Mouse (Mus musculus) kidney, postnatal 4 days (tissue): ENCODE measurements around the gene Tram2.
A peak's percentile ranks its signal among the peaks of the same experiment; 100 is the strongest.

Experiments
- DNase-seq, 2 experiments: peaks; one replicate each; pipeline ENCODE4 v3.0.0; 2021; ENCODE audit warnings: mixed read lengths in 2 of 2

The Tram2 gene

DNA sequence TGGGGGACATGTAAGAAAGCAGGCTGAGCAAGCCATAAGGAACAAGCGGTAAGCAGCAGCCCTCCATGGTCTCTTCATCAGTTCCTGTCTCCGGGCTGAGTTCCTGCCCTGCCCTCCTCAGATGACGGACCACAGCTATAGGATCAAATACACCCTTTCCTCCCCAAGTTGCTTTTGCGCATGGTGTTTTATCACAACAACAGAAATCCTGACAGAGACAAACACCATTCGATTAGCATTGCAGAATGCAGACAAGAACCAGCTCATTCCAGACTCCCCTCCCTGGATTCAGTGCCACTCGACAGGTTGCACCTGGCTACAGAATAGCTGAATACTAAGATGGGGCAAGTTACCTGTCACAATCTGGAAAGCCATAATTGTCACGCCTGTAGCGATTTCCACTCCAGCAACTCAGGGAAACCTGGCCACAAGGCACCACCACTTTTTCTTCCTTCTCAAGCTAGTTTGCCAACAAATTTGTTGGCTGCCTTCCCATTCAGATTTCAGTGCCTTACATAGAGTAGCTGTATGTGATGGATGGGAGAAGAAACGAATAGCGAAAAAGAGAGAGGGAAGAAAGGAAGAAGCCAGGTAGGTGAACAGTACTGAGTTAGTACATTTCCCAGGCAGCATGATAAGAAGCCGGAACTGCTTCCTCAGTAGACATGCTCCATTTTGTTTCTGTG is 11.3 kb downstream of the Tram2 start:
- no peak for DNase-seq

DNA sequence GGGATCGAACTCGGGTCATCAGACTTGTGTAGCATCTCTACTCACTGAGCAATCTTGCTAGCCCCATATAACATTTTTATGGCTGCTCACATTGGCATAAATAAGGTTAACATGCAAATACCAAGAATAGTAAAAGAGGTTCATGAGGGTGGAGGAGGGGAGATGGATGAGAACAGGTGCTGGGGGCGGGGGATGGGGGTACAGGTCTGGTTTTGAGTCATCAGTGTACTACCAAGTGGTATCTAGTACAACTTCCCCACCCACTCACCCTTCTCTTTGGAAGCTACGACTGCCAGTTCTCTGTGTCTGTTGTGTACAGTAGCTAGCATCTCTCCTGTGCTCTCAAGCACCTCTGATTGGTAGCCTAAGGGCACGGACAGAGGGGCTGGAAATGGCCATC is 14.9 kb downstream of the Tram2 start:
- DNase-seq = no peak

DNA sequence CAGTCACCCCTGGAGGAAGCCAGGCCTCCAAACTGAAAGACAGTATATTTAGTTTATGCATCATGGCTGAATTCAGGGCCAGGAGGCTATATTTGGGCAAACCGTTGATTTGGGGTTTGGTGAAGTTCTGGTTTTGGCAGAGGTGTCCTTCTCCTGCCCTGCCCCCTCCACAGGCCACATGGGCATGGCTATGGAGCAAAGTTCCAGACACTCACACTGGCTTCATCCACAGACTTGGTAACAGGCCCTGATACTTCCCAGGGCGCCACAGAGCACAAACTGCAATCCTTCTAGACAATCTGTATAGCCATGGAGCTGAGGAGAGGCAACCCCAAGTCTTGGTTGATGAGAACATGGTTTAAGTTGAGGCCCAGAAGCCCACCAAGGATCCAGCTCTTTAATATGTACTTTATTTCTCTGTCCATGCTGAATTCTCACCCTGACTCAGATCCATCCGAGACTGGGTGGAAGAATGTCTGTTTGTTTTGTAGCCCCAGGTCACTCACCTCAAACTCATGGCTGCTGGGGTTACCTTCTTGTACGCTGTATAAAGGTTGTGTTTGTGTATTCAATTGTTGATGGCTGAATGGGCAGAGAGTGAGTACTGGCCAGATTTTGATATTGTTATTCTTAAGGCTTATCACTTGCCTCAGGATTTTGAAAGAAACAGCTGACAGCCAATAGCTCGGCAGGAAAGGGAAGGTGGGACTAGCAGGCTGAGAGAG is 19.5 kb downstream of the Tram2 start:
- DNase-seq = no peak

DNA sequence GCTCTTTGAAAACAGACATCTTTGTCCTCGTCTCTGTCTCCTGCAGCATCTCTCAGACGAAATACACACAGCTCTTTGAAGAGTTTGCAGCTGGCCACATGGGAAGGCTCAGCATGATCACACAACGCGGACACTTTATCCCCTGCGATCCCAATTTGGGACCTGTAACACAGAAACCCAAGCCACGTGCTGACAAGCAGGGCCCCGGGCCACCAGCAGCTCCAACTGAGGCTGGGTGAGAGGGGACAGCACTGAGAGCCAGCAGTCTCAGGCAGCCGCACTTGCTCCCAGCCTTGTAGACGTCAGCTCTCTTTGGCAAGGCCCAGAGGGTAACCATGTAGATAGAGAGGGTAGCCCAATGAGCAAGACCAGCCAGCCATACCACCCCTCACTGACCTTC is 26.0 kb downstream of the Tram2 start:
- no peak for DNase-seq

DNA sequence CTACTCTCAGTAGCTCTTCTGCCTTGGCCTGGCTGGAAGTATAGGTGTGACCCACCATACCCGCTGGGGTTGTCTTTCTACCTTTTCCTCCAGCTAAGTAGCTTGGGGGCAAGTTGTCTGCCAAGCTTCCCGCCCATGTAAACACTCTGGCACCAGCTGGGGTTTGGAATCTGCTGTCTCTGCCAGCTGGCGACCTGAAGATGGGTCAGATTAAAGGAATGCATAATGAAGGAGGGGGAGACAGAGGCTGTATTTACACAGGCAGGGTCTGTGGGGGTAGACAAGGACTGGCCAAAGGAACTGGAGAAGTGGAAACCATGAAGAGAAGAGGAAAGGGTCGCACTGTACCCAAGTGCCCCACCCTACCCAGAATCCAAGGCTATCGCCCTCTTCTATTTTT is 26.4 kb downstream of the Tram2 start:
- peak; percentile 38 to 54 for DNase-seq

DNA sequence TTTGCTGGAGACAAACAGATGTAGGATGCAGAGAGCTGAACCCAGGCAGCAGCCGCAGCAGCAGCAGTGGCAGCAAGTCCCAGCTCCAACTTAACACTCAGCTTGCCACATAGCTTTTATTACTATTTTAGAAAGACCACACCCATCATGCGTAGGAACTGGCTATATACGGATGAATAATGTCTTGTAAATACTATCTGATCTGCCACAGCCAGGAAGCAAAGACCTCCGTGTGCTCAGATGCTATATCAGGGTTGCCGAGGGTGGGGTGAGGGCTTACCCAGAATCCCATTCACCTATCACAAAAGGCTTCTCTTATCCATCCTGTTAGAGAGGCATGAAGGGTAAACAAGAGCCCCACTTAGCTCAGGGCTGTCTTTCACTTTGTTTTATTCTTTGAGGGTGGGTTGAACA is 26.9 kb downstream of the Tram2 start:
- no peak for DNase-seq

DNA sequence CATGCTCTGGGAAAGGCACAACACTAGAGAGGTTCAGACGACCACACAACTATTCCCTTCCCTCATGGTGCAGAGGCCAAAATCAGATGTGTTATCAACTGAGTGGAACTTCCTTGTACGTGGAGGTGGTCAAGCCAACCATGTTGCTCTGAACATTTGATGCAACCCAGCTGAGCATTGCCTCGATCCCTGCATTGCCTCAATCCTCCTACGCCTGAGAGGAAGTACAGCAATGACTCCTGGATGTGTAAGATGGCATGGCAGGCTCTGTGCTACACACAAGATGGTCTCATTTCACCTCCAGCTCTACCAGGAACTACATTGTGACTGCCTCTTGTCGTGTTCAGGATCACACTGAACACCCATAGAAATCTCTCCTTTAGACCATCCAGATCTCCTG is 30.0 kb downstream of the Tram2 start:
- no peak for DNase-seq

DNA sequence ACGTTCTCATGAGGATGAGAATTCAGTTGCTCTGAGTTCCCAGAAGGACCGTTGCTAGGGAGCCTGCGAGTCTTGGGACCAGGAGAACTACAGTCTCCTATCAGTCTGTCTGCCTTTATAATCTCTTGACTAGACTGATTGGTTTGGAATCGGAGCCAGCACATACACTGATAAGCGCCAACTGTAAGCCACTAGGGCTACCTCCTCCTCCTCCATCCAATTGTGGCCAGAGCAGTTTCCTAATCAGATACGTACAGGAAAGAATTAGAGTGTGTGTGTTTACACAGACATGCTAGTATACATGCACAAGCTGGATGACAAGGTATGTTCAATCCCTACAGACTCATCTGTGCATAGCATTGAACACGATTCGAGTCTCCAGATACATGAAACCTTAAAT is 30.6 kb downstream of the Tram2 start:
- no peak for DNase-seq

DNA sequence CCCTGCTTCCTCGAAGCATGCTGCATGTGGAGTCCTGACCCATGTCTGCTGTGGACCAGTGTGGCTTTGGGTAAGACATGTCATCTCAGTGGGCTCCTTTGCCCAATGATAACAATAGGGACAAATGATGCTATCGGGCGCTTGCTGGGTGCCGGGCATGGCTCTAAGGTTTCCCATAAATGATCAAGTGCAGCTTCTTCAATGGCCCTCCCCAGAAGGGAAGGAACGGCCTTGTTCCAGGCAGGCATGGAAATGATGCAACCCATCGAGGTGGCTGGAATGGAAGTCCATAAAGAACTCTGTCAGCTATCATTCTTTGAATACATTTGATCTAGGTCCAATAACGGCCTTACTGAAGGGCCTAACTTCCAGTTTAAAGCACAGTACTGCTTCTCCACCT is 36.6 kb downstream of the Tram2 start:
- no peak for DNase-seq

DNA sequence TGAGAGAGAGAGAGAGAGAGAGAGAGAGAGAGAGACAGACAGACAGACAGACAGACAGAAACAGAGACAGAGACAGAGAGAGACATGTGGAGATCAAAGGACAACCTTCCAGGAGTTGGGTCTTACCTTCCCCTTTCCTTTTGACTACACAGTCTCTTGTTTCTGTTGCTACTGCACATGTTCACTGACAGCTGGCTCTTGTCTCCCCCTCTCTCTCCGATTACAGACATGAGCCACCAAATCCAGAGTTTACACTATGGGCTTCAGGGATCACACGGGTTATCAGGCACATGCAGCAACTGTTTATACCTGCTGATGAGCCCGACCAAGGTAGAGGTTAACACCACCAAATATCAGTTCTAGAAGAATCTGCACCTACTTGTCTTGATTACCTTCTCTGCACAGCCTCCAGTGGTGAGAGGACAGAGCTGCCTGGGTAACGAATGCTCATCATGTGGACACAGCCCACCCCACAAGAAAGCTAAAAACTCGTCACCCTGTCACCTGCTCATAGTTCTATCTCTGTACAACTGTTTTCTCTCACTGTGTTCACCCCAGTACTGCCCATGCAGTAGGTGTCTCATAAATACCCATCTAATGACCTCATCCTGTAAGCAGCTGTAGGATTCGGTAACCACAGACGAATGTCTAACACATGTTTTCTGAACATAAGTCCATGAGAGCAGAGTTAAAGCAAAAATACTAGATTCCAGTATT is 38.3 kb downstream of the Tram2 start:
- DNase-seq = peak in 1 of 2 experiments; percentile 25

DNA sequence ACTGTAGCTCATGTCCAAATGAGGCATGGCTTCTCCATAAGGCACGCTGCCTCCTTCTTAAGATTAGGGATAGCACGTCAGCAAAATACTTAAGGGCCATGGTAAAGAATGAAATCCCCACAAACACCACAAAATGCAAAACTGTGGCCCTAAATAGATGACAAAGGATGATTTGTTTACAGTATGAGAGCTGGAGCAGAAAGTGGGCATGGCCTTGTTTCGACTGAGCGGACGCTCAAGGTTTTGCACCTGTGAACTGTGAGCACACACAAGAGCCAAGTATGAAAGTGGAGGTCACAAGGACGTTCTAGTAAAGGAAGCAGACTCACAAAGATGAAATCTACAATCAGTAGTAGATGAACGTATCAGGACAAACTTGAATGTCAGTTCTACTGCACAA is 38.9 kb downstream of the Tram2 start:
- DNase-seq = no peak

DNA sequence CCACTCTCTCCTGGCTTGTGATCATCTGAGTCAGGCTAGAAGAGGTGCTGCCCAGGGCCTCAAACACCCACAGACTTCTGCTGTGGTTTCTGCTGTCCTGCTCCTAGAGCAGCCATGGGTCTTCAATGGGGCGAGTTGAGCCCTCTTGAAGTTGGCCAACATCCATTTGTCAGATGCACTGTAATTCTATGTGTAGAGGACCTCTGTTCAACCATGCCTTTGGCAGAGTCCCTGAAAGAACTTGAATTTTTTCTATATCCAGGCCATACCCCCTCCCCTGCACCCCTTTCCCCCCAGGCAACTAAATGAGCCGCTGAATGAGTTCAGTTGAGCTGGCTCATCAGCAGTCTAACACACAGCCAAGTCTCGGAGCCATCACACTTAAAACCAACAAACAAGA is 39.5 kb downstream of the Tram2 start:
- DNase-seq = no peak

DNA sequence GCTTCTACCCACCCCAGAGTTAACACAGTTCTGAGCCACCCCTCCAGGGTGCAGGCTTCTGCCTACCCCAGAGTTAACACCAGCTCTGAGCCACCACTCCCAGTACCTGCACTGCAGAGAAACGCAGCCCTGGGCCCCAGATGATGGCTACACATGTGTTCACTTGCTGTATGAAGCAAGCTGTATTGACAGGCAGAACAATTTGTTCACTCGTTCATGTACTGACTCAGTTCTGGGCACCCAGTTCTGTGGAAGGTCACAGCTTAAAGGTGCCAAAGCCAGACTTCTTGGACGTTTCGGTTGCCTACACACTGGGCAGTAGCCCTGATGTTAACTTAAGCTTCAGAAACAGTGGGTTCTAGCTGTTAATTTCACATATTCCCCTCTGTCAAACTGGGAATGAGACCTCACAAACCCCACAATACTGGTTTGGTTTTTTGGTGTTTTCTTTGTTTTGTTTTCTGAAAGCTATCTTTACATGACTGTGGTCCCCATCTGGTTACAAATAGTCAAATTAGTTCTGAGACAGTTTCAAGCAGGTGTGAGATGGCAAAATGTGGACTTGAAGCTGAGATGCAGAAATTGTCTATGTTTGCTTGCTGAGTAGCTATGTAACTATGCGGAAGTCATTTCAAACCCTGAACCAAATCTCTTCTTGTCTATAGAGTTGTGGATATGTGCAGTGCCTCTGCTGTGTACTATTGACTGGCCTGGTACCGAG is 41.0 kb downstream of the Tram2 start:
- no peak for DNase-seq

DNA sequence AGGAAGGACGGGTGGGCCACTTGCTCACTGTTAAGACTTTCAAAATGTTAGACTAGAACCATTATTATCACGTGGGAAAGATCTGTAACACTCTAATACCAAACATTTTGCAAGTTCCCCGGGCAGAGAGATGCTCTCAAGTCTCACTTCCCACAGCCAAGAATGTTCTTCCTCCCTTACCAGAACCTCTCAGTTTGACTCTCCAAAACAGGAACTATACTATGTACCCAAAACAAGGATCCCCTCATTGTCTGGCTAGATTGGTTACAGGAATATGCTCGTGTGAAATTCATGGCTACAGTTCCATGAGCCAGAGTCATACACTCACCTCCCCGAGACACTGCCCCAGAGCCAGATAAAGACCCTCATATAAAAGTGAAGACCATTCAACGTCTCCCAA is 43.2 kb downstream of the Tram2 start:
- no peak for DNase-seq

DNA sequence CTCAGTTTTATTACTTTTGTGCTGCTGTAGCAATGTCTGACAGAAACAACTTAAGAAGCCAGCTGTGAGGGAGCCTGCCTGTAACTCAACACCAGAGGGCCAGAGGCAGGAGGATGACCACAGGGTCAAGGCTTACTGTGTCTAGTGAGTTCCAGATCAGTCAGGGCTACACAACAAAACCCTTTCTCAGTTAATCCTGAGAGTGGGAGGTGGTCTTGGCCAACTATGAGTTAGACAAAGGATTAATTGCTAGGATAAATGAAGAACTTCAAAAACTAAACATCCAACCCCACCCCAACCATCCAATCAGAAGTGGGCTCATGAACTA is 45.3 kb downstream of the Tram2 start:
- DNase-seq = no peak

DNA sequence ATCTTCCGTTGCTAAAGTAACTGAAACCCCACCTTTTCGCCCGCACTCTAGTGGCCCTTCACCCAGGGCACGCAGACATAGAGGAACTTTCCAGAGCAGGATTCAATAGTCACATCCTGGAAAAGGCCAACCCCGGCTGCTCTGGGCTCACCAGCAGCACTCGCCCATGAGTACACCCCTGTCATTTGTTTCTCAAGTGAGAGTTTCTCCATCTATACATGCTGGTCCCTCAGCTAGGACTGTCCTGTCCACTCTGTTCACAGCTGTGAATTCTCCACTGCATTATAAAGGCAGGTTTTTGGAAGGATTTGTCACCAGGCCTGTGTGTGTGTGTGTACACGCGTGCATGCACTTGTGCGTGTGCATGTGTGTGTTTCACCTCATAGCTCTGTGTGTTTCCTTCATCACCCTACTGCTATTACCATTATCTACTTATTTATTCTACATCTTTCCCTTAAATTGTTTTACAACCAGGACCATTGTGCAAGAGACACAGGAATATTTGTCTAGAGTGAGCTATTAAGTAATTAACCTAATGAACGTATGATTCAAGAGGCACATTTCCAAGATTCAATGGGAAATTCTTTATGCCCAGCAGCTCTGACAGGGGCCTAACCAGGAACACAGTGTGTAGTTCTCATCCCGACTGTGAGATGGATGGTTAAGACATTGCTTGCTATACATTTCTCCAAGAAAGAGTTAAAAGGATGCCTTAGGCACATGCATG is 45.8 kb downstream of the Tram2 start:
- DNase-seq = no peak

DNA sequence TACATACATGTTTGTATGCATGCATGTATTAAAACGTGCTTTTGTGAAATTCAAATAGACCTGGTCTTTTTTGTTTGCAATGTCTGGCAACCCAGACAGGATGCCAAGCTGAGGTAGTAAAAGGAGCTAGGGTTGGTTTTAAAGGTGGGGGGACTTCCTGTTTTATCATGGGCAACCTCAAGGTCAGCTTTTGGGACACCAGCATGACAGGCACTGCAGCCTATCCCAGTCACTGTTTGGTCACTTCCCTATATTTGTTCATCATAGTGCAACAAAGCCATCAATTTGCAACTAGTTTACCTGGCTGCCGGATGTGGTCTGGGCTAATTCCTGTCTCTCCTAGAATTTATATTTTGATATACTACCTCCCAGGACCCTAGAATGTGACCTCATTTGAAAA is 47.4 kb downstream of the Tram2 start:
- no peak for DNase-seq

DNA sequence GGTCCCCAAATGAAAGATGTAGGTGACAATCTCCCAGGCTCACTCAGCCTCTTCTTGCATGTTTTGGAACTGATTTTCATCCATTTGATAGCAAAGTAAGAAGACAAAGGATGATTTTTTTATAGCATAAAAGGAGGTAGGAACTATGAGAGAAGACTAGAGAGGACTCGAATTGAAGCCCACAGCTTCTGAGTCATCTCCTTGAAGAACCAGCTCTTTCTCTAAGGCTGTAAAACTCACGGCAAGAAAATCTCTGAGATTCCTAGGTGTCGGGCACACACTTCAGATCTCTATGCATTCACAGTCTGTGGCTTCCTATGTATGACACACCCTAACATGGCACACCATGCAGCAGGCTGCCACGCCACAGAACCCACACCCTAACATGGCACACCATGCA is 50.0 kb downstream of the Tram2 start:
- DNase-seq = no peak

DNA sequence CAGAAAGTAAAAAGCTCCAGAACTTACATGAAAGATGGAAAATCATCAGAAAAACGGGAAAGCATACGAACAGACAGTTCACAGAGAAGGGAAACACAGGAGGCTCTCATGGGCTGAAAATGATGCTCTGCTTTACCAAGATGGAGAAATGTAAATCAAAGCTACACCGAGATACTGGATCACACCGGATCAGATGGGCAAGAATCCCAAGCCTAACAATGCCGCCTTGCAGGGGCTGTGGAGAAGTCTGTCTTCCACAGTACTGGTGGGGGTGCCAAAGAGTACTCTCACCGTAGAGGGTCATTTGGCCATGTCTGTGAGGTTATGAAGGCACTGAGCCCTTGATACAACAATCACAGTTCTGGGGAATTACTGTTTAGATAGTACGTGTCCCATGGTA is 52.5 kb downstream of the Tram2 start:
- no peak for DNase-seq

DNA sequence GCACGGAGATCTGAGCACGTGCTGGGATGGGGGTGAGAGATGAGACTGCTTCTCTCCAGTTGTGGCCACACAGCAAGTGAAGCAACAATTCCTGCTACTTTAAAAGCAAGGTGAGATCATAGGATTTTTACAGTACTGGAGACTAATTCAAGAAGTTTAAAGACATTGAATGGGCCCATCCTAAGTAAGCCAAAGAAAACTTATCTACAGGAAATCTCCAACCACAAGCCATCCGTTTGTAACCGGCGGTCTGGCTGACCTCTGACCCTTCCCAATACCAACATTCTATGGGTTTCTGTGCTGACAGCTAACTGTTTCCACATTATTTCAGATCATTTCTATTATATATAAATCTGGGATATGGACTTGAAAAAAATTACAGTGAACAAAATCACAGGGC is 53.8 kb downstream of the Tram2 start:
- DNase-seq = no peak

DNA sequence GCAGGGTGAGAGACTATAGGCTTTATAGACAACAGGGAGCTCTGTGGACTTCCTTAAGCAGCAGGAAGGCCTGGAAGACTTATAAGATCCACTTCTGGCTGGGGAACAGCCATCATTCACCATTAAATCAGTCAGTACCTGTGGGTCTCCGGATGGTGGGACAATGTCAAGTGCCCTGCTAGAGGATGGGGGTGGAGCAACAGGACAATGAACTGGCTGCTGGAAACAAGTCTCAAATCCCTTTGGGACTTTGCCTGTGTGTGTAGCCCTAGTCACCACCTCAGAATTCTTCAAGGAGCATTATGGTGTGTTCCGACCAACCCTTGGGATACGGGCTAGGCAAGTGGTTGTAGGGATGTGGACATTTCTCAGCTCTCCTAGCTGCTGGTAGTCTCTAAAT is 55.9 kb downstream of the Tram2 start:
- DNase-seq = no peak

DNA sequence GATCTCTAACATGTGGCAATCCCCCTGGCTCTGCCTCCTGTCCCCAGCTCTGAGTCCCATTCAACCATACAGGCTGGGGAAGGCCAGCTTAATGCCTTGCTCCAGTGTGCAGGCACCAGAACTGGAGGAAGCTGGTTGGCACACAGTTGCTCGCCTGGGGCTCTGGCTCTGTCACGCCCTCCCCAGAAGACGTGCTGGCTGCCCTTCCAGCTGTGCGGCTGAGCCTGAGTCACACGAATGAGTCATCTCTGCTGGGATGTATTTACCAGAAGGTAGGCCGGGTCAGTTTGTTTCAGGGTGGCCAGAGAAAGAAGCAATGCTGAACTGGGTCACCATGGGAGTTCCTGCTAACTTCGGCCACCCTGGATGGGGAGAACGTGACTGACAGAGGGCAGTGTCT is 64.6 kb downstream of the Tram2 start:
- DNase-seq = peak; percentile 40 to 62

DNA sequence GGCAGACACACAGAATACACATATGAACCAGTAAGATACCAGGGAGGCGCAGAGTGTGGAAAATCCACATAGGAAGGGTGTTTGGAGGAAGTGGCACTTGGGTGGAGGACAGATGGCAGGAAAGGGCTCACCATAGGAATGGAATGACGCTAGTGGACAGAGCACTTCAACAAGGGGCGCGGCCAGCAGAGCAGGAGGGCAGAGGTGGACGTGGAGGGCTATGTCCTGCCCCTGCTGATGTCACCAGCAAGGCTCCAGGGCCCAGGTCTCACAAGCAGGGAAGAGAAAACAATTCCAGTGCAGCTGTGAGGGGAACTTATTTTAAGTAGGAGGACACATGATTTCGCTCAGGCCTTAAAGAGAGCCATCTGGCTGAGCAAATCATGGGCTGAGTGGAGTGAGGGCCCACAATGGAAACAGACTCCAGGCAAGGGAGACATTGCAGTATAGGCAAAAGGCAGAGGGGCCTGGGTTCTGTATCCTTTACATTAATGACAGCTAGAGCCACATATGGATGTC is 68.7 kb downstream of the Tram2 start:
- peak in 1 of 2 experiments; percentile 32 for DNase-seq
